Mouse (Mus musculus) heart, postnatal 0 days (tissue): Measurements from ENCODE around the gene Snx29. TPM values are rescaled to one million over a fixed set of nuclear protein-coding genes. Genes with fewer than 3 reads are reported as not detected.

Experiments used
- ATAC-seq: fragments of 200-750 bp; cut with Nextera tagmentation; 2 replicates; pipeline ENCODE4 v1.8.0; 2017; ENCODE audit warnings: low read depth, moderate number of reproducible peaks, moderate library complexity; ENCODE audit not compliant: insufficient read depth
- DNase-seq: peaks from one replicate; pipeline ENCODE4 v3.0.0-alpha.2; 2016; ENCODE audit warnings: low spot score
- H3K27ac ChIP-seq: fragments of 300-500 bp; sonication (generic); 2 replicates; pipeline ENCODE4 v1.5.1; 2014; ENCODE audit warnings: low read depth, mild to moderate bottlenecking
- H3K27me3 ChIP-seq: fragments of 300-500 bp; sonication (generic); 2 replicates; pipeline ENCODE4 v1.6.1; 2014; ENCODE audit warnings: low read length, mixed read lengths; ENCODE audit not compliant: control insufficient read depth, insufficient read depth
- H3K36me3 ChIP-seq: fragments of 300-500 bp; sonication (generic); replicated peaks from 2 replicates; pipeline ENCODE4 v1.6.1; 2014; ENCODE audit warnings: low read length, mixed read lengths; ENCODE audit not compliant: control insufficient read depth, insufficient read depth
- H3K4me1 ChIP-seq: fragments of 300-500 bp; sonication (generic); 2 replicates; pipeline ENCODE4 v1.6.1; 2014; ENCODE audit warnings: antibody characterized with exemption; ENCODE audit not compliant: control insufficient read depth, insufficient read depth
- H3K4me2 ChIP-seq: fragments of 300-500 bp; sonication (generic); 2 replicates; pipeline ENCODE4 v1.6.1; 2014; ENCODE audit warnings: low read depth, mild to moderate bottlenecking, low read length, moderate library complexity
- H3K4me3 ChIP-seq: fragments of 300-500 bp; sonication (generic); 2 replicates; pipeline ENCODE4 v1.5.1; 2014; ENCODE audit warnings: low read depth, low read length
- H3K9ac ChIP-seq: fragments of 300-500 bp; sonication (generic); replicated peaks from 2 replicates; pipeline ENCODE4 v1.6.1; 2014; ENCODE audit warnings: low read depth, low read length, mixed read lengths
- H3K9me3 ChIP-seq: fragments of 300-500 bp; sonication (generic); replicated peaks from 2 replicates; pipeline ENCODE4 v1.6.1; 2016; ENCODE audit warnings: low read length; ENCODE audit not compliant: control insufficient read depth
- CTCF ChIP-seq: IDR thresholded peaks from 2 replicates; pipeline ENCODE4 v1.5.1; 2016; ENCODE audit warnings: antibody characterized with exemption, control low read depth, low read depth
- EP300 ChIP-seq: IDR thresholded peaks from 2 replicates; pipeline ENCODE4 v1.6.1; 2016; ENCODE audit warnings: antibody characterized with exemption, low read depth
- WGBS: fragments of 180-500 bp; shearing (Covaris S2); extraction: QIAGEN DNeasy Blood & Tissue Kit; methylation state at CpG from one replicate; pipeline ENCODE4 v1.1.7; 2014; 5-methylcytosine and 5-hydroxymethylcytosine counted together
- polyA plus RNA-seq: library from polyadenylated mRNA; unstranded; fragments of >200 nt; fragmentation: Nextera tagmentation; extraction: Ambion mirVana; gene quantifications from 2 replicates; pipeline ENCODE4 v1.2.1, GENCODE M21; 2015
- total RNA-seq: library from RNA; depleted of rRNA; stranded (reverse); fragments of >200 nt; gene quantifications from 2 replicates; pipeline ENCODE4 v1.2.3, GENCODE M21; 2014; ENCODE audit warnings: low replicate concordance

Snx29 gene
- total and polyA plus RNA-seq, 2 experiments from 2014 or later: 3.1 to 3.9 TPM

- Histone ChIP-seq H3K36me3 (no peaks in the 10 kb centered on the region), H3K4me1 (no peaks in the 10 kb centered on the region; the same call in 1 of the 2 replicates), H3K4me3 (no peak overlapping the region), H3K9me3 (no peaks in the 10 kb centered on the region), H3K27ac (0 out of 2 replicates have a peak overlapping the region, but pooled peaks have one; percentile 10), H3K9ac (no peak overlapping the region), H3K27me3 (no peaks in the 10 kb centered on the region), H3K4me2 (no peak overlapping the region)
- TF ChIP-seq CTCF (no peak), EP300 (no peak)
- no peak for DNase-seq
- no peak for ATAC-seq
- WGBS: 32% methylated on average over 7 of the region's 7 CpGs
These were observed 275.1 kb downstream of the Snx29 start for GRCm38 (mm10) chr16:11597769-11598168.

DNA sequence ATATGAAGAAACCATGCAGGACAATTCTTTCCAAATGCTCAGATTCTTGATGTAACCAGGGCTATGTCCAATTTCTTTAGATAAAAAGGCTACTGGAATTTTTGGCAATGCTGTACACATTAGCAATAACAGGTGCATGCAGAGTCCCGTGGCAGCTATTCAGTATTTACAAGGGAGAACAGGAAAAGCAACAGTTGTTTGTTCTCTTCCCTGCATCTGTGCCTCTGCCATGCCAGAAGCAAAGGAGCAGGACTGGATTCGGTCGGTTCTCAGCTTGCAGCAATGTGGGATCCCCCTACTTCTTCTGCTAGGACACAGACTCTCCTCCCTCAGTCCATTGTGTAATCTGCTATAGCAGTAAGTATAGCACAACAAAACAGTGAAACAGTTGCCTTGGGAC lies 276.8 kb downstream of the Snx29 start:
- no peak overlapping the region for H3K27ac ChIP-seq
- no peak overlapping the region for H3K9ac ChIP-seq
- DNase-seq (no peak), ATAC-seq (no peak)
- no peaks in the 10 kb centered on the region for H3K36me3 ChIP-seq
- no peaks in the 10 kb centered on the region for H3K4me1 ChIP-seq
- H3K27me3 ChIP-seq: no peaks in the 10 kb centered on the region
- no peak overlapping the region for H3K4me2 ChIP-seq
- no peak for TF ChIP-seq EP300
- no peak for TF ChIP-seq CTCF
- WGBS: 74% methylated on average over 3 of the region's 3 CpGs
- no peaks in the 10 kb centered on the region for H3K9me3 ChIP-seq
- H3K4me3 ChIP-seq: no peak overlapping the region

GRCm38 (mm10) chr16:11601336-11602082 lies 278.8 kb downstream of the Snx29 start:
- Histone ChIP-seq H3K4me1 (no peaks in the 10 kb centered on the region), H3K4me3 (no peak overlapping the region), H3K9me3 (no peaks in the 10 kb centered on the region), H3K27ac (no peak overlapping the region), H3K4me2 (no peak overlapping the region), H3K36me3 (no peaks in the 10 kb centered on the region), H3K9ac (no peak overlapping the region), H3K27me3 (no peaks in the 10 kb centered on the region)
- 95% methylated on average over 1 of the region's 1 CpGs for WGBS
- TF ChIP-seq EP300 (no peak), CTCF (no peak)
- no peak for ATAC-seq
- no peak for DNase-seq

DNA sequence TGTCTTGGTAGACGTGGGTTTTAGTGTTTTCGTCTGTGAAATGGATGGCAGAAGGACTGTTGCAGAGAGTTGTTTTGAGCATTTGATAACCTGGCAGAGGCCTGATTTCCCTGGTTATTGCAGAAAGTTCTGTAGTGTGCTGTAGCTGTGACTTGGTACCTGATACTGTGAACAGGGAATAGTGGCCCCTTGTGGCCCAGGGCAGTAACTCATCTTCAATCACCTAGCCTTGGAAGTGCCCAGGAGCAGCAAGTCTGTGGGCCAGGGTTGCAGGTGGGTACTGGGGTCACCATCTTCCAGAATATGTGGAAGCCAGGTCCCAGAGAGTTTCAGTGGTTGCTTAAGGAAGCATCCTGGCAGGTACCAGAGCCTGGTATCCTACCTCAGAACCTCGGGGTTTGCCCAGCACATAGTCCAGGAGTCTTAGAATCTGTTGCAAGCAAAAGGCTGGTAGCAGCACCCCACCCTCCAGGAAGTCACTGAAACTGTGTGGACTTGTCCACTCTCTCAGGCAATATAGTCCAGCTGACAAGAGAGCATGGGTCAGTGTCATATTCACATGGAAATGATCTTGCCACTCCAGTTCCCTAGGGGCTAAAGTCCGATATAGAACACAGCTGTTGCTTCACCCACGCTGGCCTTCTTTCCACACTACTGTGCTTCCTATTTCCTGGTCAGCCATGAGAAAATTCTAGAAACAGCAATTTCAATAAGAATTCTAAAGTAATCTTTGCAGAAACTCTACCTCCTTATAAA lies 281.1 kb downstream of the Snx29 start:
- H3K36me3 ChIP-seq: no peaks in the 10 kb centered on the region
- H3K9me3 ChIP-seq: no peaks in the 10 kb centered on the region
- no peaks in the 10 kb centered on the region for H3K27me3 ChIP-seq
- WGBS: 64% methylated on average over 5 of the region's 5 CpGs
- H3K4me2 ChIP-seq: no peak overlapping the region
- H3K4me1 ChIP-seq: no peaks in the 10 kb centered on the region
- no peak overlapping the region for H3K4me3 ChIP-seq
- ATAC-seq (peak; percentile 79), DNase-seq (peak; percentile 56)
- TF ChIP-seq EP300 (no peak), CTCF (peak; percentile 77)
- H3K9ac ChIP-seq: no peak overlapping the region
- H3K27ac ChIP-seq: no peak overlapping the region

- DNase-seq: no peak
- Histone ChIP-seq H3K4me1 (no peaks in the 10 kb centered on the region), H3K9ac (no peak overlapping the region), H3K4me2 (no peak overlapping the region), H3K27me3 (no peaks in the 10 kb centered on the region), H3K27ac (no peak overlapping the region), H3K4me3 (no peak overlapping the region), H3K36me3 (no peaks in the 10 kb centered on the region), H3K9me3 (no peaks in the 10 kb centered on the region)
- TF ChIP-seq EP300 (no peak), CTCF (no peak)
- no peak for ATAC-seq
- WGBS: 90% methylated on average over 3 of the region's 3 CpGs
These were observed 289.9 kb downstream of the Snx29 start for GRCm38 (mm10) chr16:11612526-11613126.
